Mouse (Mus musculus) left cerebral cortex, adult 9 months (tissue): ENCODE measurements around the gene Trim9.

Experiments used
- DNase-seq, 2 experiments: peaks; one replicate each; pipeline ENCODE4 v3.0.0; 2022; ENCODE audit warnings: low spot score in 2 of 2

The Trim9 gene

DNA sequence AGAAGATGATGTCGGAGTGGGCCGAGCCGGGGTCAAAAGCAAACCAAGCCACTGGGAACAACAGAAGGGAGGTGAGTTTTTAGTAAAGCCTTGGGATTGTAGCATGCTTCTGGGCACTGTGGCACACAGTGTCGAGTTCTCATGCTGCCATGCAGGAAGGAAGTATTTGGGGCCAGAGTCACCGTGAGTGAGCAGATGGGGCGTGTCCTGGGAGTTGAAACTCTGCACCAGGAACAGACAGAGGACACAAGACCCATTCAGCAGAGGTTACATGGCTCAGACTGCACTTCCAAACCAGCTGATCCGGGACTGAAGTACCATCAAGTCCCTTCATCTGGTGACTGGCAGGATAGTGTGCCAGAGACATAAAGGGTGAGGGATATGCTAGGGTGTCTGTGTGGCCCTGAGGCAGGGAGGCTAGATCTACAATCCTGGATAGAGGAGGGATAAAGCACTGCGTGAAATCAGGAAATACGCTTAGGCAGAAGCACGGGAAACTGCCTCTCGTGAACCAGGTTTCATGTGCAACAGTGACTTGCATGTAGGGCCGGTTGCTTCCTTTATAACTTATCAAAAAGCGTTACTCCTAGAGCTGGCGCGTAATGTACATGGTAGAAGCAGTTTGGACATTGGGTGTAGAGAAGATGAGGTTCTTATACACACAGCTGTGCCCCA is 96.1 kb downstream of the Trim9 start:
- DNase-seq = no peak

- DNase-seq = no peak
Observed at GRCm38 (mm10) chr12:70249616-70250157, 97.7 kb downstream of the Trim9 start.

DNA sequence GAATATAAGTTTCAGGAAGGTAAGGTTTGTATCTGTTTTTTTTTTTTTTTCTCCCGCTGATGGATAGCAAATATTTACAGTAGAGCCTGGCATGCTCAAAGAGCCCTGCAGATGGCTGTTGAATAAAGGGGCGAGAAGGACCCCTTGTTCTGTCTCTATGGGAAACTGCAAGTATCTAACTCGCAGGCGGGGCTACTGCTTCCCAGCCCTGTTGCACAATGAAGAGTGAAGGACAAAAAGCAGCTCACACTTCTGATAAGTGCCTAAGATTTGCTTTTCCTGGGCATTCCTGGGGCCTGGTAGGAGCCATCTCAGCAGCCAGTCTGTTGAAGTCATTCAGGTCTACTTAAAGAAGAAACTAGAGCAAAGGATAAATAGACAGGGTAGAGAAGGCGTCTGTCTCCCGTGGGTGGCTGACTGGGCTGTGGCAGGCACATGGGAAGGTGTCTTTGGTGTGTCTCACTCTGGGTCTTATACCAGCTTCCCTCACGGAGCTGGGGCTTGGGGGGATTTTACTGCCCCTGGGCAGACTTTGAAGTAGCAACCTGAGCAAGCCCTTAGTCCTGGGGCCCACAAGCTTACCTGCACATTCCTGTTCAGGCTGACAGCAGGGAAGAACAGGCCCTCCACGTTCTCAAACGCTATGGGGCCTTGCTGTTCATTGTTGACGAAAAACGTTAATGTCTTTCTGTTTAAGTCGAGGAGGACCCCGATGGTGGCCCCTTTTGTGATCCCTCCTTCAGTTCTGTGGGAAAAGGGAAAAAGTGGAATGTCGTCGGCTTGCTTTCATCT is 99.5 kb downstream of the Trim9 start:
- DNase-seq = no peak

- DNase-seq = peak in 1 of 2 experiments; percentile 53
Observed at GRCm38 (mm10) chr12:70242550-70242949, 104.9 kb downstream of the Trim9 start.

DNA sequence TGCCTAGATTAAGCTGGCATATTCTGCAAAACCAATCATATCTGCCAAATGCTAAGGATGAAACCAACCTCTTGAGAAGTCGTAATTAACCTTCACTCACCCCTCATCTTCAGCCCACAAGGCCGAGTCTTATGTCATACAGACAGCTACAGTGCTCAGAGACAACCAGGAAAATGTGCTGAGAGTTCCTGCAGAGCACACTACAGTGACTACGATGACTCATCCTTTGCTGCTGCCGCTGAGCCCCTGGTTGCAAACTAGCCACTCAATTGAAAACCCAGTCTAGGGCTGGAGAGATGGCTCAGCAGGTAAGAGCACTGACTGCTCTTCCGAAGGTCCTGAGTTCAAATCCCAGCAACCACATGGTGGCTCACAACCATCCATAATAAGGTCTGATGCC is 107.7 kb downstream of the Trim9 start:
- DNase-seq = no peak

DNA sequence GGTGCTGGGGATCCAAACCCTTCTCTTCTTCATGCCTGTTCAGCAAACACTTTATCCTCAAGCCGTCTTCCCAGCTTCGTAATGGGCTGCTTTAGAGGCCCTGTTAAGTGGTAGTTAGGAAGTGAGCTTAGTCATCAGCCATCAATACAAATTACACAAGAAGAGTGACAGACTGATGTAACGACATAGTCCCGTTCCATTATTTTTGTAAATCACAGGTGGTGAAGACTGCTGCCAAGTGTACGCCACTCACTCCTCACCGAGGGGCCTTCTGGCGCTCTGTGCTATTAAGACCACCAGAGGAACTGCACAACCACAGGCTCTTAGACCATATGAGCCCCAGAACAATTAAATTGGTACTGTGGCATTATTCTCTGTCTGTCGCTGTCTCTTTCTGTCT is 108.8 kb downstream of the Trim9 start:
- DNase-seq = no peak

DNA sequence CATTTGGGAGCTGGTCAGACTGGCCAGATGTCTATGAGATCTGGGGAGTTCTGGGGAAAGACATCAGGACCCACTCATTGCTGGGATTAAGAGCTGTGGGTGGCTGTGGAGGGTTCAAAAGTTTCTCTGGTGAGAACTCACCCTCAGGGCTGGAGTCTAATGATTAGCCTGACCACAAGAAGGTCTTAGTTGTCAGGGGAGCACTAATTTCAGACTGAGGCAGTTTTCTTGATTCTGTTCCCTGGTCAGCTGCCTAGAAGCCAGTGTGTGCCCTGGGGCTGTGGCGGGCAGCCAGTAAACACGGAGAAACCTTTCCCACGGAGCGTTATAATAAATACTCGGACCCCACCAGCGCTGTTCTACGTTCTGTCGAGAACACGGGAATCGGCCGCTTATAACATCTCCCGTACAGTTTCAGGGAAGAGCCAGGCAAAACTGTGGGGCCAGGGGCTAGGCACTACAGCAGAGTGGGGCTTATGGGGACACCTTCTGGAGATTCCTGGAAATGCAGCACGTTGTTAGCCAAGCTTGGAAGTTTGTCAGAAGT is 112.4 kb downstream of the Trim9 start:
- peak in 1 of 2 experiments; percentile 70 for DNase-seq

DNA sequence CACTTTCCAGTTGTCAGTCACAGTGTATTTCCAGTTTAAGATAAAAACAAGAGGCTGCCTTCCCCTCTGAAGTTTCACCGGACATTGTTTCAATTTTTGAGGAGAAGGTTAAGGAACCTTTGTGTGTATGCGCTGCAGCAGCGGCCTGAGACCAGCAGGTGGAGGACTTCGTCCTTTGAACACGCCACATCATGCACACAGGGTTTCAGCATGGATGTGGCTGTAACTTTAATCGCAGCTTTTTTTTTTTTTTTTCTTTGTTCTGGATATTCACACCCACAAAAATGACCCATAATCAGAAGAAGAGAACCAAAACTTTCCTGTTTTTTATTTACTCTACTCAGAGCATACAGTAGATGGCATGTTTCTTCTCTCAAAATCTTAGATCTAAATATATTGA is 113.0 kb downstream of the Trim9 start:
- DNase-seq = no peak

- no peak for DNase-seq
Observed at GRCm38 (mm10) chr12:70233637-70234315, 113.6 kb downstream of the Trim9 start.

- no peak for DNase-seq
Observed at GRCm38 (mm10) chr12:70232020-70232544, 115.3 kb downstream of the Trim9 start.

- DNase-seq = no peak
Observed at GRCm38 (mm10) chr12:70231294-70231693, 116.1 kb downstream of the Trim9 start, which contains the start of gene Pygl. TSS of gene Pygl (minus strand) at chr12:70231488.

GRCm38 (mm10) chr12:70228155-70228554 is 119.3 kb downstream of the Trim9 start:
- no peak for DNase-seq

GRCm38 (mm10) chr12:70227121-70227932 is 120.1 kb downstream of the Trim9 start:
- no peak for DNase-seq

GRCm38 (mm10) chr12:70226655-70227054 is 120.8 kb downstream of the Trim9 start:
- no peak for DNase-seq

DNA sequence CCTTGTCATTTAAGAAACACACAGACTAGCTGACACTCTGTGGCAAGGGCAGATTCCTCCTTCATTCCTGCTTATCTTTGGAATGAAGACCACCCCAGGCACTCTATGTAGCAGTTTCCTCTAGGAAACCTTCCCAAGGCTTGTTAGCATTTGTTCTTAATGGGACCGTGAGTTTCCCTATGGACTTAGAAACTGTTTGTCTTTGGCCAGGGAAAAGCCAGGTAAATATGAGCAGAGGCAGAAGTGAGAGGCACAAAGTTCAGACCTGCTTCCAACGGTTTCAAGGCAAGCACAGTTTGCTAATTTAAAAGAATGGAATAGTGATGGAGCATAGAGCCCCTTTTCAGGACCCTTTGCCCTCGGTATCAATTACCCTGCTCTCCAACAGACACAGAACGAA is 124.1 kb downstream of the Trim9 start:
- DNase-seq = no peak

GRCm38 (mm10) chr12:70221425-70221824 is 126.0 kb downstream of the Trim9 start:
- DNase-seq = no peak

DNA sequence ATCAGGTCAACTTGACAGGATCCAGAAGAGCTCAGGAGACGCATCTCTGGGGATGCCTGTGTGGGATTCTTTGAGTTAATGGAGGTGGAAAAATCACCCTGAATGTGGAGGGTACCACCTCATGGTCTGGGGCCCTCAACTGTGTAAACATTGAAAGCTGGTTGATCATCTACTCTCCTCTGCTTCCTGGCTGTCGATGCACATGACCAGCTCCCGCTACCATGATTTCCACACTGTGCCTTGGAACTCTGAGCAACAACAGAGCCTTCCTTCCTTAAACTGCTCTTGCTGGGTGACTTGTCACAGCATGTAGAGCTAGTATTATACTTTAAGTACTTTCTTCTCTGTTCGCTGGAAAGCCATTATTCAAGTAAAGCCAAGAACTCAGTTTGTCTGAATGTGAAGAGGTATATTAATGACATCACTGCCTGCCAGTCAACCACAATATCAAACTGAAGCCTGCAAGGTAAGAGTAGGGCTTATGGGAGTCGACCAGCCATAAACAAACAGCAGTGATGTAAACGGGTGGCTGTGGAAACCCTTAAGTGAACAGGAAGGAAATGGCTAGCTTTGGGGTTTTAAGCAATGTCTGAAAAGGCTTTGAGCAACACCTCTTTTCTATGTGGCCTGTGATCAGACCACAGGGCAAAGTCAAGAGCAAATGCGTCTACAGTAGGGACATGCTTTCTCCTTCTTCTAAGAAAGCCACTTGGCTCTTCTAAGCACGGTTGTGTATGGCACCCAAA is 128.4 kb downstream of the Trim9 start:
- no peak for DNase-seq

DNA sequence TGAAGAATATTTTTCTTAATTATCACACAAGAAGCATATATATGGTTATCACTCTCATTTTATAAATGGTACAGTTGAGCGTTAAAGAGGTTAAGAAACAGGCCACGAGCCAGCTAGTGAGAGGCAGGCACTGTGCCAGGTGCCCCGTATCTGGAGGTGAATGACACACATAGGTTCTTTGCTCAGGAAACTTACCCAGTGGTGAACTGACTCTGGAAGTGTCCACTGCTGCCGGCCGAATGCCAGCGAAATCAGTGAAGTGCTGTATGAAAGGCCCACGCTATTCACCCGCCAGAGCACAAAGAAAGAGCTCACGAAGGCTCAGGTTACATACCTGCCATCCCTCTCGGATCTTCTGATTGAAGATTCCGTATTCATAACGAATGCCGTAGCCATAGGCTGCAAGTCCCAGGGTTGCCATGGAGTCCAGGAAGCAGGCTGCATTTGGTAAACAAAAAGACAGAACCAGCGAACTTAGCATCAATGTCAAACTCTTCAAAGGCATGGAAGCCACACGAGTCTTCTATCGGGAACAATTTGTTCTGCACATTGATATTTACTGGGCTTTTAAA is 131.1 kb downstream of the Trim9 start:
- DNase-seq = no peak

GRCm38 (mm10) chr12:70214281-70214680 is 133.1 kb downstream of the Trim9 start:
- DNase-seq = no peak

GRCm38 (mm10) chr12:70213601-70214000 is 133.8 kb downstream of the Trim9 start:
- DNase-seq = no peak
